Mouse (Mus musculus) stomach, embryonic 14.5 days (tissue): Measurements from ENCODE around the gene Cwh43. TPM values are rescaled to one million over a fixed set of nuclear protein-coding genes. Genes with fewer than 3 reads are reported as not detected.

ENCODE experiments used
- ATAC-seq: fragments of 200-750 bp; cut with Nextera tagmentation; 2 replicates; pipeline ENCODE4 v1.8.0; 2017; ENCODE audit warnings: low read depth, moderate TSS enrichment; ENCODE audit not compliant: insufficient number of reproducible peaks, insufficient read depth, low FRiP score
- H3K27ac ChIP-seq: fragments of 300-500 bp; sonication (generic); 2 replicates; pipeline ENCODE4 v1.5.1; 2014; ENCODE audit warnings: mild to moderate bottlenecking, low read length, moderate library complexity, mixed read lengths
- H3K27me3 ChIP-seq: fragments of 300-500 bp; sonication (generic); 2 replicates; pipeline ENCODE4 v1.6.1; 2014; ENCODE audit warnings: low read length, control low read depth, mixed read lengths; ENCODE audit not compliant: control insufficient read depth, insufficient read depth
- H3K36me3 ChIP-seq: fragments of 300-500 bp; sonication (generic); 2 replicates; pipeline ENCODE4 v1.6.1; 2014; ENCODE audit warnings: mild to moderate bottlenecking, control low read depth, low read length, moderate library complexity, mixed read lengths; ENCODE audit not compliant: control insufficient read depth, insufficient read depth
- H3K4me1 ChIP-seq: fragments of 300-500 bp; sonication (generic); 2 replicates; pipeline ENCODE4 v1.6.1; 2014; ENCODE audit warnings: low read length, control low read depth, mixed read lengths; ENCODE audit not compliant: control insufficient read depth, insufficient read depth
- H3K4me2 ChIP-seq: fragments of 300-500 bp; sonication (generic); replicated peaks from 2 replicates; pipeline ENCODE4 v1.6.1; 2014; ENCODE audit warnings: low read depth, low read length, control low read depth
- H3K4me3 ChIP-seq: fragments of 300-500 bp; sonication (generic); 2 replicates; pipeline ENCODE4 v1.5.1; 2014; ENCODE audit warnings: low read depth, low read length, control low read depth
- H3K9ac ChIP-seq: fragments of 300-500 bp; sonication (generic); replicated peaks from 2 replicates; pipeline ENCODE4 v1.6.1; 2014; ENCODE audit warnings: low read depth, mild to moderate bottlenecking, control low read depth, low read length, moderate library complexity, mixed read lengths
- H3K9me3 ChIP-seq: fragments of 300-500 bp; sonication (generic); 2 replicates; pipeline ENCODE4 v1.6.1; 2016; ENCODE audit warnings: low read depth, low read length, control low read depth; ENCODE audit not compliant: control insufficient read depth
- WGBS: fragments of 180-500 bp; shearing (Covaris S2); extraction: QIAGEN DNeasy Blood & Tissue Kit; methylation state at CpG from one replicate; pipeline ENCODE4 v1.1.7; 2014; 5-methylcytosine and 5-hydroxymethylcytosine counted together
- polyA plus RNA-seq: library from polyadenylated mRNA; unstranded; fragments of >200 nt; fragmentation: Nextera tagmentation; extraction: Ambion mirVana; gene quantifications from 2 replicates; pipeline ENCODE4 v1.2.1, GENCODE M21; 2014

The Cwh43 gene
- polyA plus RNA-seq, 1 experiment from 2014 or later: not detected

- H3K4me1 ChIP-seq: no peaks in the 10 kb centered on the region
- H3K4me3 ChIP-seq: no peak overlapping the region
- no peak overlapping the region for H3K27ac ChIP-seq
- no peaks in the 10 kb centered on the region for H3K9me3 ChIP-seq
- WGBS: 75% methylated on average over 7 of the region's 7 CpGs
- H3K36me3 ChIP-seq: no peaks in the 10 kb centered on the region
- no peak for ATAC-seq
- no peaks in the 10 kb centered on the region for H3K27me3 ChIP-seq
- H3K9ac ChIP-seq: no peak overlapping the region
- no peak overlapping the region for H3K4me2 ChIP-seq
Observed at GRCm38 (mm10) chr5:73434764-73435163, 28.9 kb downstream of the Cwh43 start.

- H3K27ac ChIP-seq: no peak overlapping the region
- no peak overlapping the region for H3K4me2 ChIP-seq
- no peaks in the 10 kb centered on the region for H3K36me3 ChIP-seq
- WGBS: 64% methylated on average over 9 of the region's 9 CpGs
- no peaks in the 10 kb centered on the region for H3K4me1 ChIP-seq
- no peaks in the 10 kb centered on the region for H3K27me3 ChIP-seq
- H3K9me3 ChIP-seq: no peaks in the 10 kb centered on the region
- no peak overlapping the region for H3K4me3 ChIP-seq
- no peak for ATAC-seq
- H3K9ac ChIP-seq: no peak overlapping the region
Observed at GRCm38 (mm10) chr5:73442176-73442575, 36.3 kb downstream of the Cwh43 start.

- Histone ChIP-seq H3K4me2 (no peak overlapping the region), H3K27ac (no peak overlapping the region), H3K4me1 (peaks cover 2% of the 10 kb centered on the region; the same call in 1 of the 2 replicates), H3K27me3 (no peaks in the 10 kb centered on the region), H3K9me3 (no peaks in the 10 kb centered on the region), H3K9ac (no peak overlapping the region), H3K4me3 (no peak overlapping the region), H3K36me3 (no peaks in the 10 kb centered on the region)
- ATAC-seq: no peak
- WGBS: 70% methylated on average over 1 of the region's 1 CpGs
Observed at GRCm38 (mm10) chr5:73450276-73450675, 44.4 kb downstream of the Cwh43 start.

GRCm38 (mm10) chr5:73454502-73455306, 48.8 kb downstream of the Cwh43 start:
- H3K36me3 ChIP-seq: no peaks in the 10 kb centered on the region
- peaks cover 3% of the 10 kb centered on the region; the same call in 1 of the 2 replicates for H3K4me1 ChIP-seq
- H3K27ac ChIP-seq: peak overlapping the region; percentile 74; the same call in 1 of the 2 replicates
- H3K9ac ChIP-seq: no peak overlapping the region
- no peak for ATAC-seq
- H3K4me3 ChIP-seq: no peak overlapping the region
- WGBS: 47% methylated on average over 2 of the region's 2 CpGs
- no peaks in the 10 kb centered on the region for H3K9me3 ChIP-seq
- H3K27me3 ChIP-seq: no peaks in the 10 kb centered on the region
- no peak overlapping the region for H3K4me2 ChIP-seq

- H3K27ac ChIP-seq: no peak overlapping the region; the same call in 1 of the 2 replicates
- peaks cover 3% of the 10 kb centered on the region; the same call in 1 of the 2 replicates for H3K4me1 ChIP-seq
- no peaks in the 10 kb centered on the region for H3K36me3 ChIP-seq
- no peaks in the 10 kb centered on the region for H3K27me3 ChIP-seq
- H3K4me3 ChIP-seq: no peak overlapping the region
- 70% methylated on average over 5 of the region's 5 CpGs for WGBS
- no peaks in the 10 kb centered on the region for H3K9me3 ChIP-seq
- H3K9ac ChIP-seq: no peak overlapping the region
- ATAC-seq: no peak
- no peak overlapping the region for H3K4me2 ChIP-seq
Observed at GRCm38 (mm10) chr5:73455307-73455687, 49.4 kb downstream of the Cwh43 start.

- H3K9me3 ChIP-seq: 0 out of 2 replicates have a peak, but pooled peaks cover 3% of the 10 kb centered on the region
- ATAC-seq: peak; percentile 28; the same call in 1 of the 2 replicates
- H3K27ac ChIP-seq: peak overlapping the region; percentile 28
- 52% methylated on average over 16 of the region's 16 CpGs for WGBS
- 0 out of 2 replicates have a peak overlapping the region, but pooled peaks have one; percentile 1 for H3K4me2 ChIP-seq
- no peaks in the 10 kb centered on the region for H3K36me3 ChIP-seq
- H3K4me3 ChIP-seq: no peak overlapping the region
- no peaks in the 10 kb centered on the region for H3K4me1 ChIP-seq
- no peak overlapping the region for H3K9ac ChIP-seq
- H3K27me3 ChIP-seq: no peaks in the 10 kb centered on the region
Observed at GRCm38 (mm10) chr5:73468462-73469433, 62.9 kb downstream of the Cwh43 start.

- Histone ChIP-seq H3K36me3 (no peaks in the 10 kb centered on the region), H3K4me1 (no peaks in the 10 kb centered on the region), H3K4me2 (no peak overlapping the region), H3K9ac (no peak overlapping the region), H3K27me3 (no peaks in the 10 kb centered on the region), H3K4me3 (no peak overlapping the region), H3K27ac (no peak overlapping the region), H3K9me3 (no peaks in the 10 kb centered on the region)
- WGBS: 79% methylated on average over 20 of the region's 20 CpGs
- no peak for ATAC-seq
Observed at GRCm38 (mm10) chr5:73474412-73475405, 68.8 kb downstream of the Cwh43 start.
